Mouse (Mus musculus) thymus, adult 2 months (tissue): ENCODE results near the gene Il17re.

Source experiments
- CTCF ChIP-seq: fragments of 200-500 bp; IDR thresholded peaks from 2 replicates; pipeline ENCODE4 v1.5.1; 2012; ENCODE audit warnings: mild to moderate bottlenecking, control low read depth, low read length, moderate library complexity, borderline replicate concordance; ENCODE audit not compliant: control insufficient read depth, poor library complexity, insufficient read depth; ENCODE audit errors: extremely low read depth
- POLR2A ChIP-seq: fragments of 200-500 bp; IDR thresholded peaks from 2 replicates; pipeline ENCODE4 v1.6.1; 2012; ENCODE audit warnings: mild to moderate bottlenecking, low read length, control low read depth, moderate library complexity; ENCODE audit not compliant: control insufficient read depth, poor library complexity, insufficient read depth; ENCODE audit errors: extremely low read depth

DNA sequence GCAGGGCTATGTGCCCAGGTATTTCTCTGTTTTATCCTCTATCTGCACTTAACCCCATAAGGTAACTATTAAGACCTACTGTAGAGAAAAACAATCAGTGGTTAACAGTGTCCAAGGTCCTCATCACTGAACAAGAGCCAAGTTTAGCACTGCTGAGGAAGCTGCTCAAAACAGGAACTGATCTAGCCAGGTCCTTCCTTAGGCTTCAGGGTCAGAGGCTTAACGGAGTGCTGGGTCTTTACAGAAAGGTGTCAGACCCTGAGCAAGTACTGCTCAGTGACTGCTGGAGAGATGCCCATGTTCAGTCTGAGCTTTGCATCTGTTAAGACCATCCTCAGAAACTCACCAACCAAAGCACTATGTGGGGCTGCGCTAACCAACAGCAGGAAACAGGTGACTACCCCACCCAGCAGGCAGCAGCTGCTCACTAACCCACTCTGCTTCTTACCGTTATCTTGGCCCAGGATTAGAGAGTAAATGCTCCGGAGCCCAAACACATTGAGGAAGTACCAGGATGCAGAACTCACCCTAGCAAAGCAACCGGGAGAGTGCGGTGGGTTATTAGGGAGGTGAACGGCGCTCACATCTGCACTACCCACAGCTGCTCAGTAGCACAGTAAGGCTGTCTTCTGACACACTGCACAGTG lies 59.3 kb downstream of the Il17re start:
- TF ChIP-seq CTCF (no peak), POLR2A (no peak)
